Comparison of ENCODE assay signal across 9 mouse cellular contexts in genomic region chr10:62412906-62413605, GRCm38 (mm10). TPM values are rescaled to one million over a fixed set of nuclear protein-coding genes. Genes with fewer than 3 reads are reported as not detected.
DNase-seq lines count a peak whose midpoint lies in the region; ATAC-seq lines count a peak whose summit lies in the region.
"Had no signal": no experiment of that assay in that cellular context is flagged by ENCODE, and none has a peak within 500 bp of the region (broad histone marks: within the 10 kb centered on the region; RNA-seq: fewer than 3 reads in every experiment).

No protein-coding gene starts in this region.

- 0 out of 2 replicates have a peak overlapping the region, but pooled peaks have one; percentile 11 for H3K27ac ChIP-seq in heart, embryonic 16.5 days (ENCODE audit: low read length)
- no peak overlapping the region for H3K27ac ChIP-seq in heart, embryonic 11.5 days (ENCODE audit: low read depth, low read length)
- H3K27ac ChIP-seq in kidney, embryonic 14.5 days (ENCODE audit: low read depth, low read length), result peak overlapping the region; percentile 81
- H3K27ac ChIP-seq in midbrain, embryonic 14.5 days (replicated peaks; ENCODE audit: low read depth, low read length), result no peak overlapping the region
- H3K27ac ChIP-seq in midbrain, embryonic 15.5 days, result no peak overlapping the region

- H3K9me3 ChIP-seq in heart, embryonic 16.5 days (replicated peaks; ENCODE audit: control insufficient read depth, low read length), result no peaks in the 10 kb centered on the region
- H3K9me3 ChIP-seq in heart, embryonic 11.5 days (replicated peaks; ENCODE audit: control insufficient read depth, low read length), result no peaks in the 10 kb centered on the region
- no peaks in the 10 kb centered on the region for H3K9me3 ChIP-seq in kidney, embryonic 14.5 days (ENCODE audit: control insufficient read depth, low read length)
- H3K9me3 ChIP-seq in midbrain, embryonic 14.5 days (ENCODE audit: control insufficient read depth, low read length), result no peaks in the 10 kb centered on the region
- no peaks in the 10 kb centered on the region for H3K9me3 ChIP-seq in midbrain, embryonic 15.5 days

- peak; percentile 61 for DNase-seq in NIH3T3 (ENCODE audit: low read depth)
- DNase-seq in lung, postnatal 36 days, result peak; percentile 44
- DNase-seq in midbrain, embryonic 14.5 days, result no peak
- DNase-seq in thymus, postnatal 4 days, result no peak

- H3K4me1 ChIP-seq in heart, embryonic 16.5 days (ENCODE audit: control insufficient read depth, insufficient read depth, low read length), result 0 out of 2 replicates have a peak, but pooled peaks cover 4% of the 10 kb centered on the region
- H3K4me1 ChIP-seq in heart, embryonic 11.5 days (ENCODE audit: control insufficient read depth, insufficient read depth, low read length), result peaks cover 14% of the 10 kb centered on the region
- H3K4me1 ChIP-seq in kidney, embryonic 14.5 days (ENCODE audit: control insufficient read depth, insufficient read depth, low read length), result peaks cover 9% of the 10 kb centered on the region
- H3K4me1 ChIP-seq in midbrain, embryonic 14.5 days (ENCODE audit: control insufficient read depth, insufficient read depth, low read length), result no peaks in the 10 kb centered on the region
- no peaks in the 10 kb centered on the region for H3K4me1 ChIP-seq in midbrain, embryonic 15.5 days

- H3K27me3 ChIP-seq in heart, embryonic 16.5 days (ENCODE audit: control insufficient read depth, insufficient read depth, low read length), result 0 out of 2 replicates have a peak, but pooled peaks cover 4% of the 10 kb centered on the region
- H3K27me3 ChIP-seq in heart, embryonic 11.5 days (ENCODE audit: control insufficient read depth, insufficient read depth, low read length), result peaks cover 2% of the 10 kb centered on the region; the same call in 1 of the 2 replicates
- H3K27me3 ChIP-seq in kidney, embryonic 14.5 days (ENCODE audit: control insufficient read depth, insufficient read depth, low read length), result no peaks in the 10 kb centered on the region
- H3K27me3 ChIP-seq in midbrain, embryonic 14.5 days (ENCODE audit: control insufficient read depth, insufficient read depth, low read length), result no peaks in the 10 kb centered on the region
- H3K27me3 ChIP-seq in midbrain, embryonic 15.5 days (replicated peaks), result no peaks in the 10 kb centered on the region

- no peak for ATAC-seq in heart, embryonic 16.5 days (replicated peaks; ENCODE audit: extremely low read depth, insufficient read depth, low FRiP score)
- no peak for ATAC-seq in heart, embryonic 11.5 days (replicated peaks; ENCODE audit: insufficient number of reproducible peaks, low FRiP score, low TSS enrichment)
- peak; percentile 62 for ATAC-seq in kidney, embryonic 14.5 days (ENCODE audit: low FRiP score, low TSS enrichment)
- ATAC-seq in midbrain, embryonic 14.5 days (ENCODE audit: low FRiP score, low TSS enrichment), result no peak
- ATAC-seq in midbrain, embryonic 15.5 days (replicated peaks), result no peak

- 6% methylated on average over 8 of the region's 8 CpGs for WGBS in heart, embryonic 16.5 days
- 3% methylated on average over 8 of the region's 8 CpGs for WGBS in heart, embryonic 11.5 days (ENCODE audit: insufficient replicate concordance)
- WGBS in kidney, embryonic 14.5 days, result 17% methylated on average over 8 of the region's 8 CpGs
- 43% methylated on average over 8 of the region's 8 CpGs for WGBS in midbrain, embryonic 14.5 days
- 30% methylated on average over 8 of the region's 8 CpGs for WGBS in midbrain, embryonic 15.5 days

- no peaks in the 10 kb centered on the region for H3K36me3 ChIP-seq in heart, embryonic 16.5 days (ENCODE audit: control insufficient read depth, insufficient read depth)
- no peaks in the 10 kb centered on the region for H3K36me3 ChIP-seq in heart, embryonic 11.5 days (ENCODE audit: control insufficient read depth, insufficient read depth, low read length)
- no peaks in the 10 kb centered on the region for H3K36me3 ChIP-seq in kidney, embryonic 14.5 days (ENCODE audit: control insufficient read depth, insufficient read depth, low read length)
- no peaks in the 10 kb centered on the region for H3K36me3 ChIP-seq in midbrain, embryonic 14.5 days (ENCODE audit: control insufficient read depth, insufficient read depth, low read length)
- H3K36me3 ChIP-seq in midbrain, embryonic 15.5 days (replicated peaks), result no peaks in the 10 kb centered on the region

- H3K9ac ChIP-seq in heart, embryonic 16.5 days (ENCODE audit: low read length), result no peak overlapping the region
- no peak overlapping the region for H3K9ac ChIP-seq in heart, embryonic 11.5 days (ENCODE audit: low read depth, low read length)
- H3K9ac ChIP-seq in kidney, embryonic 14.5 days (ENCODE audit: low read depth, low read length), result no peak overlapping the region
- H3K9ac ChIP-seq in midbrain, embryonic 14.5 days (replicated peaks; ENCODE audit: low read length), result no peak overlapping the region
- no peak overlapping the region for H3K9ac ChIP-seq in midbrain, embryonic 15.5 days

- no peak overlapping the region for H3K4me2 ChIP-seq in heart, embryonic 16.5 days (ENCODE audit: low read depth, low read length)
- H3K4me2 ChIP-seq in heart, embryonic 11.5 days, result no peak overlapping the region
- H3K4me2 ChIP-seq in kidney, embryonic 14.5 days (replicated peaks; ENCODE audit: low read depth, low read length), result no peak overlapping the region
- no peak overlapping the region for H3K4me2 ChIP-seq in midbrain, embryonic 14.5 days (ENCODE audit: low read length)
- no peak overlapping the region for H3K4me2 ChIP-seq in midbrain, embryonic 15.5 days

- H3K4me3 ChIP-seq in heart, embryonic 16.5 days (ENCODE audit: low read length), result no peak overlapping the region
- no peak overlapping the region for H3K4me3 ChIP-seq in heart, embryonic 11.5 days (ENCODE audit: low read depth, low read length)
- no peak overlapping the region for H3K4me3 ChIP-seq in kidney, embryonic 14.5 days (ENCODE audit: low read length)
- no peak overlapping the region for H3K4me3 ChIP-seq in midbrain, embryonic 14.5 days (replicated peaks; ENCODE audit: low read depth, low read length)
- H3K4me3 ChIP-seq in midbrain, embryonic 15.5 days, result no peak overlapping the region
- H3K4me3 ChIP-seq: erythroblast, embryonic 14.5 days had no signal

RNA-seq across cellular contexts. Expression of gene Hkdc1, which starts 9.2 kb away (rescaled TPM):
- 0.33 and 0.35 TPM in 2 replicates for polyA plus RNA-seq in heart, embryonic 16.5 days (2015; fragmentation: Nextera tagmentation; extraction: Ambion mirVana)
- 0.49 and 0.57 TPM in 2 replicates for polyA plus RNA-seq in heart, embryonic 11.5 days (2014; fragmentation: Nextera tagmentation; extraction: Ambion mirVana)
- polyA plus RNA-seq in kidney, embryonic 14.5 days (2014; fragmentation: Nextera tagmentation; extraction: Ambion mirVana), result 1.7 TPM in 2 replicates
- polyA plus RNA-seq in midbrain, embryonic 14.5 days (2014; fragmentation: Nextera tagmentation; extraction: Ambion mirVana), result 0.29 TPM in 1 of 2 replicates, not detected in the other
- 0.27 and 0.35 TPM in 2 replicates for polyA plus RNA-seq in midbrain, embryonic 15.5 days (2015; fragmentation: Nextera tagmentation; extraction: Ambion mirVana)

RNA-seq across cellular contexts. Expression of gene Hk1, which starts 33.3 kb away (rescaled TPM):
- polyA plus RNA-seq in heart, embryonic 16.5 days (2015; fragmentation: Nextera tagmentation; extraction: Ambion mirVana), result 232 and 240 TPM in 2 replicates
- 97.0 and 157 TPM in 2 replicates for polyA plus RNA-seq in heart, embryonic 11.5 days (2014; fragmentation: Nextera tagmentation; extraction: Ambion mirVana)
- 14.2 and 31.4 TPM in 2 replicates for polyA plus RNA-seq in kidney, embryonic 14.5 days (2014; fragmentation: Nextera tagmentation; extraction: Ambion mirVana)
- 66.2 and 73.7 TPM in 2 replicates for polyA plus RNA-seq in midbrain, embryonic 14.5 days (2014; fragmentation: Nextera tagmentation; extraction: Ambion mirVana)
- polyA plus RNA-seq in midbrain, embryonic 15.5 days (2015; fragmentation: Nextera tagmentation; extraction: Ambion mirVana), result 126 and 135 TPM in 2 replicates

RNA-seq across cellular contexts. Expression of gene 4930507D05Rik, which starts 36.2 kb away (rescaled TPM):
- polyA plus RNA-seq in heart, embryonic 16.5 days (2015; fragmentation: Nextera tagmentation; extraction: Ambion mirVana), result 0.35 and 0.66 TPM in 2 replicates
- 0.54 and 1.0 TPM in 2 replicates for polyA plus RNA-seq in heart, embryonic 11.5 days (2014; fragmentation: Nextera tagmentation; extraction: Ambion mirVana)
- 0.79 and 0.83 TPM in 2 replicates for polyA plus RNA-seq in kidney, embryonic 14.5 days (2014; fragmentation: Nextera tagmentation; extraction: Ambion mirVana)
- polyA plus RNA-seq in midbrain, embryonic 14.5 days (2014; fragmentation: Nextera tagmentation; extraction: Ambion mirVana), result 0.96 and 1.6 TPM in 2 replicates
- 1.2 and 1.5 TPM in 2 replicates for polyA plus RNA-seq in midbrain, embryonic 15.5 days (2015; fragmentation: Nextera tagmentation; extraction: Ambion mirVana)
- polyA plus RNA-seq: erythroblast, embryonic 14.5 days had no signal

RNA-seq across cellular contexts. Expression of gene Supv3l1, which starts 36.5 kb away (rescaled TPM):
- polyA plus RNA-seq in heart, embryonic 16.5 days (2015; fragmentation: Nextera tagmentation; extraction: Ambion mirVana), result 29.2 and 29.9 TPM in 2 replicates
- polyA plus RNA-seq in heart, embryonic 11.5 days (2014; fragmentation: Nextera tagmentation; extraction: Ambion mirVana), result 31.9 and 32.5 TPM in 2 replicates
- polyA plus RNA-seq in kidney, embryonic 14.5 days (2014; fragmentation: Nextera tagmentation; extraction: Ambion mirVana), result 23.3 and 32.6 TPM in 2 replicates
- 15.8 and 24.5 TPM in 2 replicates for polyA plus RNA-seq in midbrain, embryonic 14.5 days (2014; fragmentation: Nextera tagmentation; extraction: Ambion mirVana)
- 19.8 and 21.1 TPM in 2 replicates for polyA plus RNA-seq in midbrain, embryonic 15.5 days (2015; fragmentation: Nextera tagmentation; extraction: Ambion mirVana)

Comparison
In these comparisons a context has a peak if more than half of its experiments do, and no peak if none do; other contexts are left out.
1. H3K27ac ChIP-seq: peak in heart, embryonic 16.5 days (single experiment) and kidney, embryonic 14.5 days (single experiment); none in heart, embryonic 11.5 days (single experiment), midbrain, embryonic 14.5 days (single experiment) and midbrain, embryonic 15.5 days (single experiment).
2. DNase-seq: peak in NIH3T3 (single experiment) and lung, postnatal 36 days (single experiment); none in midbrain, embryonic 14.5 days (single experiment) and thymus, postnatal 4 days (single experiment).